Mouse (Mus musculus): ENCODE measurements around the gene Ctdnep1.
"Not testable (repeated sequence)": the region's sequence is repeated elsewhere in the genome, so short reads cannot be mapped to it uniquely, and the experiment has no call there.

Gene Ctdnep1

DNA sequence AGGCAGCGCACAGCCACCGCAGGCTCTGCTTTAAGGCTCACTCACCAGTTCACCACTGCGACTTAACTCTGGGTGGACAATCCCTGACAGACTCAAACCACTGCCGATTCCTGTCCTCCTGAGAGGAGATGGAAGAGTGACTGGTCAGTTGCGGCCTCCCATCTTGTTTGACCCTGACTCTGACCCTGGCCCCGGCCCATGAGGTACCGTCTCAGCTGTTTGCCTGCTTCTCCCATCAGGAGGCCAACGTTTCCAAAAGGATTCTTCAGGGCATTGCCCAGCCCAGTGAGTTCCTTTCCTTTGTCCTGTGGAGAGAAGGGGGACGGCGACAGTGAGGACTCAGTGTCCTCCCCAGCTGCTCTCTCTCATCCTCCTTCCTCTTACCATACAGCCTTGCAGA is 30.0 kb downstream of the Ctdnep1 start:
- no peak for DNase-seq (ENCODE audit: low spot score in 2 of 2)

DNA sequence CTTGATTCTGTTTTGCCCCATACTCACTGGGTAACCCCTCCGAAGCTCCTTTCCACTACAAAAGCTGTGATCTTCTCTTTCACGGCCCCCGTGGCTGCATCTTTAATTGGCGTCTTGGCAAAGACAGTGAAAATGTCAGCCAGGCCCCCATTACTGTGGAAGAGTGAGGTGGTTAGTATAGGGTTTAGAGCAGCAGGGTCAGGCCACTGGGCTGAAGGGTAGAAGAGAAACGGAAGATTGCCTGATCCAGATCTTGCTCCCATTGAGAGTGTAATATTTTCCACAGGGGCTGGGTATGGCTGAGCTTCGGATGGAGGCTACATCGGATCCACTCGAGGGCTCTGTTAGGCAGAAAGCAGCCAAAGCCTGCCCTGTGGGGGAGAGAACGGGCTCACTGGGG is 32.0 kb downstream of the Ctdnep1 start:
- DNase-seq (ENCODE audit: low spot score in 2 of 2), result no peak

DNA sequence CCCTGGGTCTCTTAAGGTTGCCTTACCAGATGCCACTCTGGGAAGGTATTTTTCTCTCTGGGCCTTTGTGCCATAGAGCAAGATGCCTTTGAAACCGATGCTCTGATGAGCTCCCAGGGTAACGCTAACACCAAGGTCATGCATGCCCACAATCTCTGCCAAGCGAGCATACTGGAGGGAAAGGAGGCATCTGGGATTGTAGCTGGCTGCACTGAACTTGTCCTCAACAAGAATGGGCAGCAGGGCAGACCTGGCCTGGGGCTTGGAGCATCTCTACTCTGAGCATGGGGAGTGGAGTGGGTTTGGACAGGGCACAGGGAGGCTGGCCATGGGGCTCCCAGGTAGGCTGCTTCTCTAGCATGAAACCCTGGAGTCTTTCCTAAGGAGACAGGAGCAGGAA is 32.5 kb downstream of the Ctdnep1 start:
- DNase-seq (ENCODE audit: low spot score in 2 of 2), result no peak

DNA sequence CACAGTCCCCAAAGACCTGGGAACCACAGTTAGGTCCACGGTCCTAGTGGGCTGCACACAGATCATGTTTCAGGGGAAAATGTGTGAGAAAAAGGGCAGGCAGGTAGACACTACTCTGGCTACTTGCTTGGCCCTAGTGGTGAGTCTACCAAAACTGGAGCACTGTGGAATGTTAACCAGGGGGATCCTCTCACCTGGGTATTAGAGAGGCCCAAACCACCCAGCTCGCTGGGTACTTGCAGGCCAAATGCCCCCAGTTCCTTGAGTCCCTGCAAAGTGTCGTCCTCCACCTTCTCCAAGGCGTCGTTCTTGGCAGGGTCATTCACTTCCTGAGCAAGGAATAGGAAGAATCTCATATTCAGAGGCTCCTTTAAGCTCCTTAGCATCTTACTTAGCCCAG is 33.1 kb downstream of the Ctdnep1 start:
- no peak for DNase-seq (ENCODE audit: low spot score in 2 of 2)

DNA sequence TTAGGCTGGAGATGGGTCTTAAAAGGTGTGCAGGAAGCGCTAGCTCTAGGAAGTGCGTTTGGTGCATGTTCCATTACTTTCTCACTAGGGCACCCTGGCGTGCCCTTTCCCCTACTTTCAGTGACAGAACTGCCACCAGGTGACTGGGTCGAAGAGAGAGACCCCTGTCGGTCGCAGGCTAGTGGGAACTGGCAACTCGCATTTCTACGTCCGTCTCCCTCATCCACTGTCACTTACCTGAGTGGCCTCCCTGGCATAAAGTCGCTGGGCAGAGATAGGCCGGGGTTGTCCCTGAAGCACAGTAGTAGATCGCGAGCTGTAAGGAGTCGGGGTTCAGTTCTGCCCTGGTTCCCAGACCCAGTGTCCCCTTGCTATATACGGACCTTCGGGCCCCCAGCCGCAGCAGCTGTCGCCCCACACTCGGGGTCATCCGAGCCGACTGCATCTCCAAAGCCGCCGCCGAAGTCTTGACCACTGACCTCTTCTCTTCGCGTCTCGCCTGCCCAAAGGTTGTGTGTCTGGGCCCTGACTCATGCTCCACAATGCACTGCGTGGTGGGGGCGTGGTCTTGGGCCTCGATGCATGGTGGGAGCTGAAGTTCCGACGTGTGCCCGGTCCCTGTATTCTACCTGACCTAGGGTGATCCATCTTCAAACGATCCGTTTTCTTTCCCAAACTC is 34.1 kb downstream of the Ctdnep1 start, which contains the start of gene Acadvl:
Acadvl (minus strand) TSS at position 532 of the 679 bp plus-strand sequence.
- peak; percentile 79 to 86 for DNase-seq (ENCODE audit: low spot score in 2 of 2)

DNA sequence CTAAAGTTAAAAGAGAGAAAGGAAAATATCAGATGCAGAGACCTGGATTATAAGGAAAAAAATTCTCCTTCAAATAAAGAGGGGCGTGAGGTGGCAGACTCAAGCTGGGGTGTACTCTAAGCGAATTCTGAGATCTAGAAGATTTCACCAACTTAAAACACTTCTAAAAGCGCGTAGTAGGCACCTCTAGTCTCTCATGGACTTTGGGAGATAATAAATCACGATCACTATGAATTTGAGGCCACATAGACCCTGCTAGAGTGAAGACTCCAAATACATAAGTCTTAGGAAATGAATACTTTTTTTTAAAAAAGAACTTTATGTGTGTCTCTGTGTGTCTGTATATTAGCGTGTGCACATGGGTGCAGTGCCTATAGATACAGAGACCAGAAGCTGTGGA is 34.7 kb downstream of the Ctdnep1 start:
- DNase-seq (ENCODE audit: low spot score in 2 of 2), result no peak

DNA sequence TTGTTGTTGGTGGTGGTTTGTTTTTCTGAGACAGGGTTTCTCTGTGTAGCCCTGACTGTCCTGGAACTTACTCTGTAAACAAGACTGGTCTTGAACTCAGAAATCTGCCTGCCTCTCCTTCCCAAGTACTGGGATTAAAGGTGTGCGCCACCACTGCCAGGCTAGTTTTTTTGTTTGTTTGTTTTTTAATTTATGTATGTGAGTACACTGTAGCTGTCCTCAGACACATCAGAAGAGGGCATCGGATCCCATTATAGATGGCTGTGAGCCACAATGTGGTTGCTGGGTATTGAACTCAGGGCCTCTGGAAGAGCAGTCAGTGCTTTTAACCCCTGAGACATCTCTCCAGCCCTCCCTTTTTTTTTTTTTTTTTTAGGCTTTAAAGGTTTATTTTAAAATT is 35.2 kb downstream of the Ctdnep1 start:
- DNase-seq (ENCODE audit: low spot score in 2 of 2), result not testable (repeated sequence)

DNA sequence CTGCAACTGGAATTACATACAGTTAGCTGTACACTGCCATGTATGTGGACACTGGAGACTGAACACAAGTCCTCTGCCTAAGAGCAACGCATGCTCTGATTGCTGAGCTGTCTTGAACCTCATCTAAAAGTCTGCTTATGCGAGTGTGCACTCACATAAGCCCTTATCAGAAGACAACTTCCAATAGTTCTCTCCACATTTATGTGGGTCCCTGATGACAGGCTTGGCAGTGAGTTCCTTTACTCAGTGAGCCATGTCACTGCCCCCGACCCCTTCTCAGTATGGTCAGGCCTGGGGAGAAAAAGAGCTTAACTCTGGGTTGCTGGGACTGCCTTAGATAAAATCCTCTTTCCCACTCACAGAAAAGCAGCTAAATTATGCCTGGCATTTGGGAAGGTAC is 35.7 kb downstream of the Ctdnep1 start, which contains the start of gene Dlg4:
Dlg4 (plus strand) TSS at position 274 of the 400 bp plus-strand sequence.
- DNase-seq (ENCODE audit: low spot score in 2 of 2), result no peak

DNA sequence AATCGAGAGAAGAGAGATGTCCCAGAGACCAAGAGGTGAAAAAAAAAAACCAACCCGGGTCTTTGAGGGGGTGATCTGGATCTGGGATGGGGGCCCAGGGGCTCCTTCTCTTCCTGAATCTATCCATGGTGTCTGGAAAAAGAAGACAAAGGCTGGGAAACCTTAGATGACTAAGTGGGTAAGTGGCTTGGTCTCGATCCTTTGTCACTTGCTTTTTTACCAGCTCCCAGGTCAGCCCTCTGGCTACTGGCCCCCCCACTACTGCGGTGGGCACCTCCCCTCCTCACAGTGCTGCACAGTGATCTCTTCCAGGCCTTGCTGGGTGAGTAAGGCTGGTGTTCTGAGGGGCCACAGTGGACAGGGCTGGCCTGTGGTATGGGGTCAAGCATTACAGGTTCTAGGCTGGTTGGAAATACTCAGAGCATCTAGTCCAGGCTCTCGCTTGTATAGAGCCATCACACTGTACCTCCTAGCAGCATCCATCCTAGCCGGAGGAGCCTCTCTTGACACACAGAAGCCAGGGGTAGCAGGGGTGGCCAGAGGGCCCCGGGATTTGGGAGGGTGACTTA is 36.3 kb downstream of the Ctdnep1 start:
- no peak for DNase-seq (ENCODE audit: low spot score in 2 of 2)

DNA sequence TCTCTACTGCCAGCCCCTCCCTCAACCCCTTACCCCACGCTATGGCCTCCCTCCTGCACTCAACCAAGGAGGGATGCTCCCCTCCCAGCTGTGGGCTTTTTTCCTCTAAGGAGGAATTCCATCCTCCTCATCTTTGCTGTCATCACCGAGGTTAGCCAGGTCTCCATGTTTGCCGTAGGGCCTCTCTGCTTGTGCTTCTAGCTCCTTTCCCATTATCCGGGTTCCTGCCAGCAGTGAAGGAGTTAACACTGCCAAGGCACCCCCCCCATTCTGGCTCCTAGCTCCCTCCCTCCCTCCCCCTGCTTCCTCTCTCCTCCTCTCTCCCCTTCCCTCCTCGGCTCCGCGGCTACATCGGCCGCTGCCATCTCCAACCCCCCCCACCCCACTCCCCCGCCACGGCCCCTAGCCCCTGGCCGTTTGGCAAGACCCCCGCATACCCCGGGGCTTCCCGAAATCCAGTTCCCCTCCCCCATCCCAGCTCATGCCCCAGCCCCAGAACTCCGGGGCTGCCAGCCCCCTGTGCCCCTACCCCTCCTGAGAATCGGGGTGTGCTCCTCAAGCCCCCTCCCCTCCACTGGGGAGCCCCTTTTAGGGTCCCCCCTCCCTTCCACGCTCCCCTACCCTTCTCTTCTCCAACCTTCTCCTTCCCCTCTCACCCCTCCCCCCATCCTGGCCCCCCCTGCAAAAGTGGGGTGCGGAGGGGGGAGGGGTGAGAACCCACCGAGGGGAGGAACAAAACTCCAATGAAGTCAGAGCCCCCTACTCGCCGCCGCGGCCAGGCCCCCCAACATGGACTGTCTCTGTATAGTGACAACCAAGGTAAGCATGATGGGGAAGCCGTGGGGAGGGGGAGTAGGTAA is 37.4 kb downstream of the Ctdnep1 start:
- DNase-seq (ENCODE audit: low spot score in 2 of 2), result peak in 1 of 2 experiments; percentile 74

DNA sequence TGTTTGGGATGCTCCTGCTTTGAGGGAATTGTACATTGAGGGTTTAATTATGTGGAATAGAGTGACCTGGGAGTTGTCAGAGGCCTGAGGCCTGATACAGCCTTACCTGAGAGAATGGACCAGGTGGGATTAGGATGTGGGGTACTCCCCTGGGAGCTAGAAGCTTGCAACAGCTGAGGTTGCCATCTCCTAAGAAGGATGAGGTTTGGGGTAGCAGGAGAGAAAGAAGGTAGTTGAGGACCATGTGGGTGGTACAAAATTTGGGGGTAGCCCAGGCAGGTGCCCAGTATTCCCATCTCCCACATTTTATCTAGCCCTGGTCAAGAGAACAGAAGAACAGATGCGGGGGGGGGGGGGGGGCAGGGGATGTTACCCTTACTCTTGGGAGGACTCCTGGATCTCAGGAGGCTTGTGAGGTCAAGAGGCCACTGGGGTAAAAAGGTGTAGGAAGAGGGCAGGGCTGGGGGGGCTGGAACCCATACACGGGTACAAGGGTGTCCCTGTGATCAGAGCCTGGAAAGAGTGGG is 38.6 kb downstream of the Ctdnep1 start:
- no peak for DNase-seq (ENCODE audit: low spot score in 2 of 2)

DNA sequence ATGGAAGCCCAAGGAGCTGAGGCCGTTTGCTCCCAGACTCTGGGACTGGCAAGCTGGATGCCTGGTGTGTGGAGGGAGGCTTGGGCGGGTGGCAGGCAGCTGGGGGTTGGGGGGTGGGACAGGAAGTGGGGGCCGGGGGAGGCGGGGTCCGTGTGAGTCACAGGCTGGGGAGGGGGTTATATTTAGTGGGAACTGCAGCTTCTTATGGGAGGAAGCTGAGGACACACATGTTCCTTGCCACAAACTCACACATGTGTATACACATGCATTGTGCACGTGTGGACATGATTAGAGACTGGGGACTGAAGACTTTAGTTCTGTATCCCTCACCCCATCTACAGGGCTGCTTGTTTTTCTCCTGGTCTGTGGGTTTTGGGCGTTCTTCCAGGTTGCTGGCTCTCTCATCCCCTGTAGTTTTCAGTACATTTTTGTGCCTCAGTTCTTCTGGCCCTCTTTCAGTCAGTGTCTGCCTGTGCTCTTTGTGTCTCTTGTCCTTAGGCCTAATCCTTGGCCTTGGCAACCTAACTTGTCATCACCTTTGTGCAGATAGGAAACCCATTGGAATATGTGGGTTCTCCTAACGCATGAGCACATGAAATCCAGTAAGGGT is 39.2 kb downstream of the Ctdnep1 start:
- DNase-seq (ENCODE audit: low spot score in 2 of 2), result no peak

DNA sequence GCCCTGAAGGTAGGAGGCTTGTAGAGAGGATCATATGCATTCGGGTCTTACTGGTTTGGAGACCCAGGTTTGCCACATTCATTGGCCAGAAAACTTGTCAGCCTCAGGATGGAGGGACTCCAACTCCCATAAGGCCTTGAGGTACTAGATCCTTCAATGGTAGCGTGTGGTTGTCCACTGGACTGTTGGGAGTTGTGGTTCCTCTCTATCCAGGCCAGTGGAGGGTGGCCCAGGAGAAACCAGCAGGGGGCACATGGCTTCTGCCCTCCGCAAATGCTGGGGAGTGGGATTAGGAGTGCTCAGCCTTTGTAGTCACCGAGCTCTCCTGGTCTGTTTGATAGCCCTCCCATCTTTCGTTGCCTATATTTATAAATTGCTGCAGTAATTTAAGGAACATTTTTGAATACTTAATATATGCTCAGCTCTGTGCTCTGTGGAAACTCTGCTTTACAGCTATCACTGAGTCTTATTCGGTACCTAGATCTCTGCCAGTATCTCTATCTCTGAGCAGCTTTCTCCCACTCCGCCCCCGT is 39.8 kb downstream of the Ctdnep1 start:
- peak in 1 of 2 experiments; percentile 62 for DNase-seq (ENCODE audit: low spot score in 2 of 2)

DNA sequence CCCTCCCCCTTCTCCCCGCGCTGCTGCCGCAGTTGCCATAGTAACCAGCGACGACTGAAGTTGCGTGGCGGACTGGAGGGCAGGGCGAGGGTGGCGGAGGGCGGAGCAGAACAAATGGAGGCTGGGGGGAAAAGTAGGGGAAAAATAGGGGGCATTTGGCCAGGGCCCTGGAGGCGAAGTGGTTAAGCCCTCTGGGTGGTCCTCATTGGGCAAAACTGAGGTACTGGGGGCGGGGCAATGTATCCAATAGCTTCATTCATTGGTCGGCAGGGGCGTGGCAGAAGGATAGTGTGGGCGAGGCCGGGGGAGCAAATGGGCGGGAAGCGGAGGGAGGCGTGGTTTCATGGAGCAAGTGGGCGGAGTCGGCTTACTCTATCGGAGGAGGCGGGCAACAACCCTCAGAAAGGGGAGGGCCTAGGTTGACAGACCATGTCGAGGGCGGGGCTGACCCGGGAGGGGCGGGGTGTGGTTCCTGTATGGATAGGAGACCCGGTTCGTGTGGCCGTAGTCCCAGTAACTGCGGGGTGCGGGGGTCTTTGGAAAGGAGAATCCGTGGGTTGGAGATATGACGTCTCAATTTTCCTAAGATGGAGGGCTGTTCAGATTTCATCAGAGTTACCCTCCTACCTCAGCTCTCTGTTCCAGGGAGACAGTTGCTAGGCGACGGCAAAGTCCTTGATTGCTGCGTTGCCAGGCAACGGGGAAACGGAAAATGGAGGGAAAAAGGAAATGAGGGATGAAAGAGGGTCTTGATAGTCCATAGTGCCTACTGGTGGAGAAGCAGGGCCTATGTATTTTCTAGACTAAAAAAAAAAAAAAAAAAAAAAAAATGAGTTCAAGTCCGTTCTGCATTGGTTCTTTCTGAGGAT is 40.5 kb downstream of the Ctdnep1 start:
- DNase-seq (ENCODE audit: low spot score in 2 of 2), result peak; percentile 96 to 99

DNA sequence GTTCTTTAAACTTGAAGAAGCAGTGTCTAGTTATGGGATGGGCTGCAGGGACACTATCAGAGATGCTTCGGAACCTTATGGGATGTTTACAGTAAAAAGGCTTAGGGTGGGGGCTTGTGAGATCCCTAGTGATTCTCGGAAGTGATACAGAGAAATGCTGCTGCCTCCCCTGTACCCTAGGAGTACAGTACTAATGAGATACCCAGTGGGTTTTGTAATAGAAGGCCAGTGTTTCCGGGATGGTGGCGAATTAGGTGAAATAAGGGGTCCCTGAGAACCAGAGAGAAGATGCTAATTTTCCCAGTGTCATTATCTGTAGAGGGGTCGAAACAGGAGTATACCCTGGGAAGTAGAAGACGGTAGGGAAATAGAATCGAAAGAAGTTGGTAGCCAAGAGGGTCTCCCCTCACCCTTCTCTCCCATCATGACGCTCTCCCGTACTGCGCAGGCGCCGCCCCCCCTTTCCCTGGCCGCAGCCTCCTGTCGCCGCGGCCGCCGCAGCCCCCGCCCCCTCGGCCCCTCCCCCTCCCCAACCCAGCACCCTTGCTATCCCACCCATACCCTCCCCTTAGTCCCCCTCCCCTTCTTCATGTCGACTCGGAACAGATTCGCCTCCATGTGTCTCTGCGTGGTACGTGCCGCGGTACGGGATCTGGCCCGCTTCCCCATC is 42.7 kb downstream of the Ctdnep1 start:
- DNase-seq (ENCODE audit: low spot score in 2 of 2), result no peak

DNA sequence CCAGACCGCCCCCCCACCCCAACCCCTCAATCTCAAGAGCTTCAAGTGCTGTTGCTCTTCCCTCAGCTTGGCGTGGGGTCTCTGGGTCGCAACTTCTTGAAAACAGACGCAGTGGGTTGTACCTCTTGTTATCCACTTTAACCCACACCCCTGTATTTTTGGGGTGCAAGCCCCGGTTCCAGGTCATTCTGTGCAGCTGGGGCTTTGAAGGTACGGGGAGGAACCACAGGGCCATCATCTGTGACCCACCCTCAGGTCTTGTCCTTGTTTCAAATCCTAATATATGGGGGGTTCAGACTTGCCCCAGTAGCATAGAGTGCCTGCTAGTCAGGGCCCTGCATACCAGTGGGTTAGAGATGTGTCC is 43.2 kb downstream of the Ctdnep1 start:
- DNase-seq (ENCODE audit: low spot score in 2 of 2), result no peak

DNA sequence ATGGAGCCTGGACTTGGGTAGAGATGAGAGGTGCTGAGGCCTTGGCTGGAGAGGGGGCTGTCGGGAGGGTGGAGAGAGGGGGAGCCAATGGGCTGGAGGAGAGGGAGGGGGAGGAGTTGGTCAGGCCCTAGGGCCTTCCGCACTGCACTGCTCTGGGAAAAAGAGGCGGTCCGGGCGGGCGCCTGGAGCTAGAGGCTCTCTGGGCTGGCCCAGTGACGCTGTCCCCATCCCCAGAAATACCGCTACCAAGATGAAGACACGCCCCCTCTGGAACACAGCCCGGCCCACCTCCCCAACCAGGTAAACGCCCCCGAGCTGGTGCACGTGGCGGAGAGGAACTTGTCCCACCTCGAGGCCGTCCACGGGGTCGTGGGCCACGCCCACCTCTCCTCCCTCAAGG is 45.7 kb downstream of the Ctdnep1 start:
- peak; percentile 66 to 76 for DNase-seq (ENCODE audit: low spot score in 2 of 2)

DNA sequence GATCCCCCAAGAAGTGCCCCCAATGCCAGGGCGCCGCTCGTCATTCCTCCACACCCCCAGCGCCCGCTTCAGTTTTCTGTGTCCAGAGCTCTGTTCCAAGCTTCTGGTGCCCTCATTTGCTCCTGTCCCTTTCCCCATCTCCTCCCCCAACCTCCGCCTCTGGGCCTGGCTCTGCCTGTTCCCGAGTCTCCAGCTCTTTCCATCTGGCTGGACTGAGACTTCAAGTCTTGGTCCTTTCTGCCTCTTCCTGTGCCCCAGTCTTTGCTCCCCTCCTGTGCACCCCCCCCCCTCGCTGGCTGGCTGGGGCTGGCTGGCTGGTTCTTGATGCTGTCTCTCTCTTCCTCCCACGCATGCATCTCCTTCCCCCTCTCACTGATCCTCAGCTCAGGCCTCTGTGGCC is 46.4 kb downstream of the Ctdnep1 start:
- DNase-seq (ENCODE audit: low spot score in 2 of 2), result no peak

DNA sequence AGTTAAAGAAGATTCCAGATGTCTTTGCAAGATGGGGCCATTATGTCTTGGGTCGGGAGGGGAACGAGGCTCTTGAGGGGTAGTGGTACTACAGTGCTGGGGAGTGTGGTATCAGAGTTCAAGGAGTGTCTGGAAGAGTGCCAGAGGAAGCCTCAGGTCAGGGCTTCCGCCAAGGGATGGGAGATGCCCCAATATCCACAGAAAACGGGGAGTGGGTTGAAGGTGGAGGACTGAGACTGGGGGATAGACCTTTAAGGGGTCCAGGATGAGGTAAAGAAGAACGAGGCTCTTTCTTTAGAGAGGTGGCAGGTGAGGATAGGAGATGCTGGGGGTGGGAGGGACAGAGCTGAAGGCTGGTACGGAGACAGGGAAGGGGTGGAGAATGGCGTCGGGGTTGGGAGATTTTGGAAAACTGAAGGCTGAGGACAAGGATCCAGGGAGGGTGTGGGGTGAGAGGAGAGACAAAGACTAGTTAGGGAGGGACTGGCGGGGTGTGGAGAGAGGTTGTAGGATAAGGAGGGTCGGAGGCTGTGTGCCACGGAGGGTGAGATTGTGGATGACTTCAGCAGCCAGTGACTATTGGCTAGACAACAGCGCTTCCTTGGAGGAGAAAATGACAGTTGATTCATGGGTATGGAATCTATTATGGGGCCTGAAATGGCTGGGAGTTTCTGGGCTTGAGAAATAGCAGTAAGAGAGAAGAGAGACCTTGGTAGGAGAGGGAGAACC is 47.6 kb downstream of the Ctdnep1 start:
- no peak for DNase-seq (ENCODE audit: low spot score in 2 of 2)

Measured in urinary bladder, postnatal 4 days (tissue).